Mouse (Mus musculus) adrenal gland, adult (tissue): ENCODE measurements around the gene Dusp8.
"Not testable (repeated sequence)": the region's sequence is repeated elsewhere in the genome, so short reads cannot be mapped to it uniquely, and the experiment has no call there.

Experiments
- DNase-seq, 2 experiments: peaks; one replicate each; pipeline ENCODE4 v3.0.0; 2022 to 2023; ENCODE audit warnings: low spot score in 1 of 2; ENCODE audit not compliant: inconsistent age in 2 of 2

Dusp8 gene

DNA sequence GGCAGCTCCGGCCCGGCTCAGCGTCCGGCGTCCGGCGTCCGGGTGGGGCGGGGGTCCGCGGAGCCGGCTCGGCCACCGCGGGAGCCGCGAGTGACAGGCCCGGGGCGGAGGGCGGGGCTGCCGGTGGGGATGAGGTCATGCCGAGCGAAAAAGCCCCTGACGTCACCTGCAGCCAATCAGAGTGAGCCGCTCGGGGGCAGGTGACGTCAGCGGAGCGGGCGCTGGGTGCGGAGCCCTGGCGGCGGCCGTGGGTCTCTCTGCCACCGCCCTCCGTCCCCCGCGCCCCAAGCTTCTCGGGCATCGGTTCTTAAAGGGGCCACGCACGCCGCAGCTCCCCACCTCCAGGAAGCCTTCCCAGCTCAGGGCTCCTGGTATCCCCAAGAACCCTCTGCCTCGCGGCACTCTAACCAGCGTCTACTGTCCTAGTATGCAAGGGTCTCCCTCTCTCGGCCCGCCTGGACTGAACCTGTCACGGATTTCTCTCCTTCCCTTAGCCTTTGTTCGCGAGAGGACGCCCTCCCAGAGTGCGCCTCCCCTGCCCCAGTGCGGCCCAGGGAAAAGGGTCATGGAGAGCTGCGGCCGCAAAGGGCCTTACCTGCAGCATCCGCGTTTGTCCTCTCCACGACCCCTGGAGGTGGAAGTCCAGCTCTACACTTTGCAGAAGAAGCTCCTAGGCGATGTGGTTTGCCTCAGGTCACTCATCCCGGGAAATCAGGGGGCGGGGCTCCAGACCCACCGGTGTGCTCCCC, at the start of gene Dusp8:
Gene Dusp8, minus strand, starts transcription at position 661 of the 749 bp plus-strand sequence.
- peak; percentile 96 to 98 for DNase-seq

DNA sequence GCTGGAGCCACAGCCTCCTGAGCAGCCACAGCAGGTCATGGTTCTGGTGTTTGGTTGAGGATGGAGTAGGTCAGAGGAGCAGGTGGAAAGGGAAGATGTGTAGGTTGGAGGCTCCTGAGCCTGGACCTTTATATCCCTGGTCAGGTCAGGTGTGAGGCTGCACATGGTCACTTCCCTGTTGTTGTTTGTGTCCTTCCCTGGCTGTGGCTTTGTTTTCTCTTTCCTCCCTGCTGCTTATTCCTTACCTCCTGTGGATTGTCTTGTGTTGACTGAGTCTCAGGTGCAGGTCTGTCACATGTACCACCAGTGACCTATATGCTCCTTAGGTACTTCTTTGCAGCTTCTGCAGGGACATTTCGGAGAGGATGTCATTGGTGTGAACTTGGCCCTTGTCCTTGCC, 48.9 kb upstream of the Dusp8 start, which contains the start of gene Gm45337:
Gene Gm45337, minus strand, starts transcription at position 101 of the 400 bp plus-strand sequence.
- DNase-seq: no peak

DNA sequence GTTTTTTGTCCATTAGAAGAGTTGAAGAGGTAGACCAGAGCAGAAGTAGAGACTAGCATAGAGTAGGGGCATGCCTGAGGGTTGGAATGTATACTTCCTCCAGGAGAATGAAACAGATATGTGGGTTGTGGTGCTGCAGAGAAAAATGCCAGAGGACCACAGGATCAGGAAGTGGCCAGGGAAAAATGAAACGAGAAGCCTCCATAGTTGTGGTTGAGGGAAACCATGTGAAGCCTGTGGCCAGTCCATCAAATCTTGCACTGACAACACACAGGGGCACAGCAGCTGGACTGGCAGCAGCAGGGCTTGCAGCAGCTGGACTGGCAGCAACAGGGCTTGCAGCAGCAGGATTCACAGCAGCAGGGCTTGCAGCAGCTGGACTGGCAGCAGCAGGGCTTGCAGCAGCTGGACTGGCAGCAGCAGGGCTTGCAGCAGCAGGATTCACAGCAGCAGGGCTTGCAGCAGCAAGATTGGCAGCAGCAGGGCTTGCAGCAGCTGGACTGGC, 47.9 kb upstream of the Dusp8 start:
- DNase-seq: not testable (repeated sequence)

DNA sequence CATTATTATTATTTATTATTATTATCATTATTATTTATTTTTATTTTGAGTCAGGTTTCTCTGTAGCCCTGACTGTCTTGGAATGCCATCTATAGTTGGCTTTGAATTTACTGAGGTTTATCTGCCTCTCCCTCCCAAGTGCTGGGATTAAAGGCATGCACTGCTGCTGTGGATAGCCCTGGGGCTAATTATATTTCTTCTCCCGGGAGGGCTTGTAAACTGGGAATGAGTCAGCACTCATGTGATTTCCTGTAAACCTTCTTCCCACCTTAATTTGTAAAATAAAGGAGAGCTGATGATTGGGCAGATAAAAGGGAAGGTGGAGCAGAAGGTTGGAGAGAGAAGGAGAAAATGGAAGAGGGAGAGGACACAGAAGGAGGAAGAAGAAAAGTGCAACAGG, 45.1 kb upstream of the Dusp8 start:
- DNase-seq: no peak

DNA sequence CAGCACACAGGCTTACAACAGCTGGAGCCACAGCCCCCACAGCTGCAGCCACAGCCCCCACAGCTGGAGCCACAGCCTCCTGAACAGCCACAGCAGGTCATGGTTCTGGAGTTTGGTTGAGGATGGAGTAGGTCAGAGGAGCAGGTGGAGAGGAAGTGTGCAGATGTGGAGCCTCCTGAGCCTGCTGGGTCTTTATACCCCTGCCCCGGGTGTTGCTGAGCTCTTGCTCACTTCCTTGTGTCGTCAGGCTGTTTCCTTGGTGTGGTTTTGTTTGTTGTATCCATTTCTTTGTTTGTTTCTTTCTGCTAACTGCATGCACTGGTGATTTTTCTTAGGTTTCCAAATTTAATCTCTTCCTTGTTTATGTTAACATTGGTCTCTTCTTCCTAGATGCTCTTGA, 40.3 kb upstream of the Dusp8 start, which contains the start of gene Gm39115:
Gene Gm39115, minus strand, starts transcription at position 101 of the 400 bp plus-strand sequence.
- DNase-seq: not testable (repeated sequence)

DNA sequence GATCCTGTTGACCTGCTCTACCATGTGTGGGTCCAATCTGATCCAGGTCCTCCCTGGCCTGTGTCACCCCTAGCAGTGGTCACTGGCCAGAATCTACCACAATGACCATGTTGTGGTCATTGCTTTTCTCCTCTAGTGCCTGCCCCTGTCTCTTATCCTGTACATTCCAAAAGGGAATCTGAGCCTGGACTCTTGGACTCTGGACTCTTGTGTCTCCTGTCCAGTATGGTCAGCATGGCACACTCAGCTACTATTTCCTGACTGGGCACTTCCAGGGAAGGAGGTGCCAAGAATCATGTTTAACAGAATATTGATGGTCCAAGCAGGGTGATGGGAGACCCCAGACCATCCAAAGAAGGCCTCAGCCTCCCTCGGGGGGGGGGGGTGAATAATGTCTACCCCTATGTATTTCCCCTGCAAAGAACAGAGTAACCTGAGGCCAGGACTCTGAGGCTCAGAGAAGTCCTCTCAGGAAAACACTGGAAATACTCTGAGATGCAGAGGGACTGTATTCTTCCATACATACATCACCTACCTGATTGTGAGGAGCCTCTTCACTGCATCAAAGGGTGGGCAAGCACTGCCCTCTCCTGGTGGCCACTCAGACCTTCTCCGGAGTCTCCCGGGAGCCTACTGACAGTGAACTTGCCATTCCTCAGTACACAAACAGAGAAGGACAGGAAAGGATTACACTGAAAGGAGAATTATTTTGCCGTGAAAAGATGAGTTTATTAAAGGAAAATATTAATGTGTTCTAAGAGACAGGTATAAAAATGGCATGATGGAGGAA, 38.8 kb upstream of the Dusp8 start:
- DNase-seq: no peak

DNA sequence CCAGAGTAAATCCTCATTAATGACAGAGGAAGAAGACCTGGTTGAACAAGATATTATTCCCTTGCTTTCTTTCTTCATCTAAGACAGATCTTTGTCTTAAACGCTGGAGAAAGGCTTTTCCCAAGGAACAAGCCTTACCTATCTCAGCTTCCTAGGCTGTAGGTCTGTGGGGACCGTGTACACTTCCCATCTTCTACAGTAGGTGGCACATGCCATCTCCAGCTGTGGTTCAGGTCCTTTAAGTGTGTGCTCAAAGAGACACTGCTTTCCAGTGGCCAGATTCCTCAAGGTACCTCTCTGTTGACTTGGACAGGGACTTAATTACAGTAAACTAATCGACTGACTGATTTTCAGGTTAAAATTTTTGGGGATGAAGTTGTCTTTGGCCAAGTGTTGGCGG, 33.2 kb upstream of the Dusp8 start:
- no peak for DNase-seq

DNA sequence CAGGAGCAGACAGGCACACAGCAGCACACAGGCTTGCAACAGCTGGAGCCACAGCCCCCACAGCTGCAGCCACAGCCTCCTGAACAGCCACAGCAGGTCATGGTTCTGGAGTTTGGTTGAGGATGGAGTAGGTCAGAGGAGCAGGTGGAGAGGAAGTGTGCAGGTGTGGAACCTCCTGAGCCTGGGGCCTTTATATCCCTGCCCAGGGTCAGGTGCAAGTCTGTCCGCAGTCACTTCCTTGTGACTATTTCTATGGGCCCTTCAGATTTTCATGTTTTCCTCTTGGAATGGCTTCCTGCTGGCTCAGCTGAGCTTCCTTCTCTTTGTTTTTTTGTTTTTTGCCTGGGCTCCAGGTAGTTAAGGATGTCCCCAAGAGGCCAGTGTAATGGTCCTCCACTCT, 25.0 kb upstream of the Dusp8 start, which contains the start of gene Gm45618:
Gene Gm45618, minus strand, starts transcription at position 101 of the 400 bp plus-strand sequence.
- not testable (repeated sequence) for DNase-seq

DNA sequence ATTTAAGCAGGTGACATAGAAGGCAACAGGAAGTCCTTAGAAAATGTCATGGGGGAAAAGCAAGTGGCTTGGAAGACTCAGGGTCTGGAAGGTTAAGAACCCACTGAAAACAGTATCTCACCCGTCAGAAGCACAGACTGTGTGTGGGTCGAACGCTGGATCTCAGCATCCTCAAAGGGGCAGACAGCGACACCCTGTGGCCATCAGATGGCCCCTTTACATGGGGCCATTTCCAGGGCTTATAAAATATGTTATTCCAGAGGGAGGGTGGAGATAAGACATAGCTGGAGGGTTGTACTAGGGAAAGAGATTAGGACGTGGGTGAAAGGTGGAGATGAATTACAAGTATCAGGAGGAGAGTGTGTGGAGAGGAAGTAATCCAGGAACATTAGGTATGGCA, 24.0 kb upstream of the Dusp8 start:
- peak; percentile 15 to 59 for DNase-seq

DNA sequence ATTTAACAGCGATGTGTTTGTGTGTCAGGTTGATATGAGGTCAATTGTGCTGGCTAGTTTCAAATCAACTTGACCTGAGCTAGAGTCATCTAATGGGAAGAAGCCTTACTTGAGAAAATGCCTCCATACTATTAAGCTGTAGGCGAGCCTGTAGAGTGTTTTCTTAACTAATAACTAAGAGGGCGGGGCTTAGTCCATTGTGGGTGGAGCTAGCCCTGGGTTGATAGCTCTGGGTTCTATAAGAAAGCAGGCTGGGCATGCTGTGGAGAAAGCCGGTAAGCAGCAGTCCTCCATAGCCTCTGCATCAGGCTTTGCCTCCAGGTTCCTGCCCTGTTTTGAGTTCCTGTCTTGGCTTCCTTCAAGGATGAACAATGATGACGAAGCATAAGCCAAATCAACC, 9.1 kb upstream of the Dusp8 start:
- no peak for DNase-seq

DNA sequence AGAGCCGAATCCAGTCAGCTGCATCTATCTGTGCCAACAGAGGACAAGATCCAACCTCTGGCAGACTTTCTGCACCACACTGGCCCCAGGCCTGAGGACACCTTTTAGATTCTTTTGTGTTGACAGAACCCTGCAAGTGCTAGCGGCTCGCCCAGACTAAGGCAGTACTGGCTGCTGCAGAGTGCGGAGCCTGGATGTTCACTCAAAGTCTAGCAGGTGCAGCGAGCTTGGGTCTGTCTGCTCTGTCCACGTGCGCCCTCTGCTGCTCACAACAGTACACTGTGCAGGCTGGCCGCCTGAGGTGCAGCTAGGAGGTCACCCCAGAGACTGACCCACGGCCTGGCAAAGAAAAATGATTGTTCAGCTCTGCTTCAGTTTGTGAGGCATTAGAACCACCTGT, 2.1 kb upstream of the Dusp8 start:
- DNase-seq: peak; percentile 83 to 93

DNA sequence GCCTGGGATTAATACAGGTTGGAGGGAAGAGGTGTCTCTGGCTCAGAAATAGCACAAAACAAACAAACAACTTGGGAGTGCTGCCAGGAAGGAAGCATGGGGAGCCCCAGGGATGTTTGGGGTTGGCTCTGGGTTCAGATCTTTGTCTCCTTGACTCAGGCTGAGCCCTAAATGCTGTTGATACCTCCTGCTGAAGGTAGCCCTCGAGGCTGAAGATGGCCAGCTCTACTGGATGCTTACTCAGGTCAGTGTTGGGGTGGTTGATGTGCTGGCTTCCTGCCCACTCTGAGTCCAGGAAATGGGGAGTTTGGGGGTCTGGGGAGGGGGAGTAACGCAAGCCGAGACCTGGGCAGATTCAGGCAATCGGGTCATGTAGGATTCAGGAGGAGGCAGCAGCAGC, 1.1 kb upstream of the Dusp8 start:
- peak in 1 of 2 experiments; percentile 31 for DNase-seq

DNA sequence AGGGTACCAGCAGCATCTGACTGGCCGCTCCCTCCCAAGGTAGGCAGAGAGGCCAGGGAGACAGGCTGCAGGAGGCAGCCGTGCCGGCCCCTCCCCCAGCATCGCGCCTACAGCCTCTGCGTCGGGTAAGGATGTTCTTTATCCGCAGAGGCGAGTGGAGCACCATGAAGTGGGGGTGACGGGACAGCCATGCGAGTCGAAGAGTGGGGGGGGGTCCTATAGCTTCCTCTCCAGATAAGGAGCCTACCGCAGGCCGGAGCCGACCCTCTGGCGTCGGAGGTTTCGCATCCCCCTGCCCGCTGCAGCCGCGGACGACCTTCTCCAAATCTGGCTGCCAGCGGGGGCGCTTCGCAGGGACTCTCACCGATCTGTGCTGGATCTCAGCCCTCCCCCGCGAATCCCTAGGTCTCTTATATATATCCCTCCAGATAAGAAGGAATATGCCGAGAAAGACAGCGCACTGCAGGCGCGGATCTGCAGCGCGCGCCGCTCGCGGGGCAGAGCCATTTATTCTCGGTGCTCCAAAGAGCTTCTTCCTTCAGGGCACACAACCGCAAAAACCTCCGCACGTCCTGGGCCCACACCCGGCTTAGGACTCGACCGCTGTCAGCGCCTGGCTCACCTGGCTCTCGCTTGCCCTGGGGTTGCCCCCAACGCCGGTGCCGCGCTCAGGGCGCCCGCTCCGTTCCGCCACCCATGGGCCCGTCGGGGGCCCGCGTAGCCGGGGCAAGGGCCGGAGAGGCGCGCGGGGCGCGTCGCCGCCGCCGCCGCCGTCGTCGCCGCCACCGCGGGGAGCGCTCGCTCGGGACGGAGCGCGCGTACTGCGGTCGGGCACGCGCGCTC, 1.1 kb downstream of the Dusp8 start:
- DNase-seq: peak; percentile 52 to 65

DNA sequence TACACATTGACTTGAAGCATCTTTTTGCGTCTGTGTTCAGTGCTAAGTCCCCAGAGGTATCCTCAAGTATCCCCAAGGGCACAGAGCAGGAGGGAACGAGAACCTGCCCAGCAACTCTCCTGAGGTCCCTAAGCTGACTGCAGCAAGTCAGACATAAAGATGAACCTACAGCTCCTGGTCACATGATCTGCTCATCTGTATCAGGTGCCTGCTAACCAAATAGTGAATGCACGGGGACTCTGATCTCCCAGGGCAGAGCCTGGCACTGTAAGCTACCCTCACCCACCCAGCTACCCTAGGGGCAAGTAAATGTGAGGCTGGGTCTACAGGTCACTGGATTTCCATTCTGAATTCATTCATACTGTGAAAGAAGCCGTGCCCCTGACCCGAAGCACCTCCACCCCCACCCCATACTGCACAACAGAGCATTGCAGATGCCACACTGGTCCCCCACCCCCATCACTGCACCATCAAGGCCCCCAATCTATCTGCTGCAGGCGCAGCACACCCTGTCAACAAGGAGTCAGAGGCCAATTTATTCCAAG, 1.9 kb downstream of the Dusp8 start:
- DNase-seq: peak in 1 of 2 experiments; percentile 31

DNA sequence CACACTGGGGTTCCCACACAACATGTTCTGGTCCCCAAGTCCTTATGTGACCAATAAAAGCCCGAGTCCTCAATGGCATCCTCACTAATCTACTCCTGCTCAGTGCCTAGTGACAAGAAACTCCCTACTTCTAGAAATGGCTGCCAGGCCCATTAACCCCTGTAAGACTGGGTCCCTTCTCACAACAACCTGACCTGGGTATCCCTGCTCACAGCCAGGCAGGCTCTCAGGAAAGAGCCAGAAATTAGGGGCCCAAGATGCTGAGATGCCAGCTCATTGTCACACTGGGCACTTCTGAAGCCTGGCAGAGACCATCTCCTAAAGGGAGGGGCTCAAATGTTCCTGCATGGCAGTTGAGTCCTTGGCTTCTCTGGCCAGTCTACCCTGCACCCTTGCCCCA, 2.7 kb downstream of the Dusp8 start:
- peak in 1 of 2 experiments; percentile 30 for DNase-seq

DNA sequence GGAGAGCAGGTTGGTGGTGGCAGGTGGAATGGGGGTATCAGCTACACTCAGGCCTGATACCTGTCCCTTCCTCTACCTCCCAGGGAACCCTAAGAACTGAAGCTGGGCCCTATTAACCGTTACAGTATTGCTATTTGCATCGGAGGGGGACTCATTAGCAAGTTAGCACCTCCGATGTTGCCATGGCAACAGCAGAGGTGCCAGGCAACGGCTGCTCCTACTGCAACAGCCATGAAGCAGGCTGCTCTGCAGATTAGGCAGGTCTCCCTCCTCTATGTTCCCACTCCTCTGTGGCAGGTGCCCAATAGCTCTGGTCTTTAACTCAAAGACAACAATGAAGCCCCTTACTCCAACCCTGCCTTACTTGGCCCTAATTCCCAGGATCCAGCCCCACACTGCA, 3.8 kb downstream of the Dusp8 start:
- peak in 1 of 2 experiments; percentile 29 for DNase-seq

DNA sequence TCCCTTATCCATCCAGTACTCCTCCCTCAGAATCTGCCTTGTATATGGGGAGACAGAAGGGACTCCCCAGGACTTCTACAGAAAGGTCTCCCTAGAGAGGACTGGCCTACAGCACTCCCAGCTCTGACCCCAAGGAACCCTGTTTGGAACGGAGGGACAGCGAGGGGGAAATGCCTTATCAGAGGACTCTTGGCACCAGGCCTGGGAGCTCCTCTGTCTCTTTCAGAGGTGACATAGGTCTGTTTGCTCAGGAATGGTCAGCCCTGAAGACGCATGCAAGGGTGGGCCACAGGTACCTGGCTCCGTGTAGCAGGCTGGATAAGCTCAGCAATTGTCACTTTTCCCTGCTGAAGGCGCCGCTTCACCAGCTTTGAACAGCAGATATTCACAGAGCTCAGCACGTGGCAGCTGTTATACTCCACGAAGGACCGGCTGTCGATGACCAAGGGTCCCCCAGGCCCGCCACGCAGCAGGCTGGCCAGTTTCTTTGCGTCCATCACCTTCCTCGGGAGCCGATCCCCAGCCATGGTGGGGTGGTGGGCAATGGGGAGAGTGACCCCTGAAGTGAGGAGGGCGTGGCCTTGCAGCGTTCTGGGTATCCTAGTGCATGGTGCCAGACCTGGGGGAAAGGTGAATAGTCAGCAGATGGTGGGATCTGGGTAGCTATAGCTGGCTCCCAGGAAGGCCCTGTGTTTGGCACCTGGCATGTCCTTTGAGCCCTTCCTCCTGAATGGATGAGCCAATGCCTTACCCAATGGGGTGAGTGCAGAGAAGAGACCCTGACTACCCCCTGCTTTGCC, 5.8 kb downstream of the Dusp8 start:
- peak; percentile 42 to 59 for DNase-seq

DNA sequence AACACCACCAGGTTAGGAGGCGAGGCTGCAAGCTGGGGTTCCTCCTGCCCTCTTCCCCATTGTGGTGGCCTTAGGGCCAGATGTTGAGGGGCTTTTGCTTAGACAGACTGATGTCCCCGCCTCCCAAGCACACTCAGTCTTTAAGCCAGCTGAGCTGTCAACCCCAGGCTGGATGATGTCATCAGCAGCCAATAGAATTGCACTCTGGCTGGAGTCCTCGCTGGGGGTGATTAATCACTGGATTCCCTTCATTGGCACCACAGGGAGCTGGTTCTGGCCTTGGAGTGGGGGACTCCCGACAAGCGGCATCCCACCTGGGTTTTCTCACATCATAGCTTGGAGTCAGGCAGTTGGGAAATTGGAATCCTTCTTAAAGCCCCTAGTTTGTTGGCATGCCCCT, 6.8 kb downstream of the Dusp8 start:
- DNase-seq: peak; percentile 89 to 92

DNA sequence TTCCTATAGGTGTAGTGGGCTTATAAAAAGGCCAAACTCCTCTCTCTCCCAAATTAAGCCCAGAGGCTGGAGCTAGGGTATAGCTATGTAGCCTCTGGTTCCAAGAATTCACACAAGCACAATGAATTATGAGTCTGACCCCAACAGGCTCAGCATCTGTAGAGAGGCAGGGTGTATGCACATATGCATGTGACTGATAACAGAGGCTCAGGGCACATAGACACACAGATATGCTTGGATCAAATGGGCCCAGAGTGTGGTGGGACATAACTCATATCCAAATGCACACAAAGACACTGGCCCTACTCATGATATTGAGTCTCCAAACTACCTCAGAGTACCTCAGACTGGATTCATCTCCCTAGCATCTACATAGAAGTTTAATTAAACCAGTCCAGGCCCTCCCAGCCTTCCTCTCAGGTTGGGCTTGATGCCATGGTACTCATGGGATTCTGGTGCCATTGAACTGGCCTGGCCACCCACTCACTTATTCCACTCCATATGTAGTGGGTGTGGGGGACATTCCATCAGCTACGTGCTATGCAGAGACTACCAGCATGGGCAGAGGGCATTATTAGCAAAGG, 8.5 kb downstream of the Dusp8 start:
- peak in 1 of 2 experiments; percentile 17 for DNase-seq
